14 mouse cellular contexts compared by ENCODE assay signal in the genomic region with DNA sequence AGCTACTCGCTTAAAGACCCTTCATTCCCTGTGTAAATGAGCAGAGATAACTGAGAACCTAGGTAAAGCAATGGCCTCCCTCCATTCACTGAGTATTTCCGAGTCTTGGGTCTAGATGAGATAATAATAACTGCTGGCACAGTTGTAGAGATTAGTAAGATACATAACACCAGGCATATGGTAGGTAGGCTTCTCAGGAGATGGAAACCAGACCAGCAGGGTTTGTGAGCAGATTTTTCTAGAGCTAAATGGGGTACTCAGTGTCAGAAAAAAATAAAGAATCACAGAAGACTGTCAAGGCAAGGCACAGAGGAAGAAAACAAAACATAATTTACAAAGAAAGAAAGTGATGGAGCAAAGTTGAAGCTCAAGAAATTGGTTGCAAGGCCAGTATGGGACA.
"Had no signal": no experiment of that assay in that cellular context is flagged by ENCODE, and none has a peak within 500 bp of the region (broad histone marks: within the 10 kb centered on the region; RNA-seq: fewer than 3 reads in every experiment).

No protein-coding gene starts in this region.

- H3K27me3 ChIP-seq: liver, embryonic 13.5 days; stomach, embryonic 15.5 days had no signal

- H3K4me3 ChIP-seq: left cerebral cortex, adult 2 months; liver, embryonic 13.5 days; stomach, embryonic 15.5 days had no signal

- H3K9me3 ChIP-seq: liver, embryonic 13.5 days; stomach, embryonic 15.5 days had no signal

- H3K4me1 ChIP-seq: liver, embryonic 13.5 days; stomach, embryonic 15.5 days had no signal

- H3K36me3 ChIP-seq: liver, embryonic 13.5 days; stomach, embryonic 15.5 days had no signal

- DNase-seq: kidney, adult 2 months; kidney, postnatal 25 days; liver, embryonic 13.5 days; lung, adult 2 months; lung, postnatal 14 days; lung, postnatal 4 days; midbrain, embryonic 14.5 days; right cerebral cortex, postnatal 14 days; spleen, adult 18-20 months; thymus, adult 18-20 months; thymus, postnatal 36 days had no signal

- H3K27ac ChIP-seq: kidney, postnatal 0 days; liver, embryonic 13.5 days; stomach, embryonic 15.5 days had no signal
